Mouse (Mus musculus) C2C12 (cell line): Measurements from ENCODE around the gene Ift81.

Source experiments
- CEBPB ChIP-seq: IDR thresholded peaks from one replicate; pipeline ENCODE4 v1.6.1; 2011; ENCODE audit warnings: low read depth, mild to moderate bottlenecking, control low read depth, moderate library complexity
- CTCF ChIP-seq: IDR thresholded peaks from one replicate; pipeline ENCODE4 v1.5.1; 2011; ENCODE audit not compliant: control insufficient read depth, insufficient read depth, insufficient read length
- MAX ChIP-seq: IDR thresholded peaks from one replicate; pipeline ENCODE4 v1.6.1; 2011; ENCODE audit warnings: mild to moderate bottlenecking, control low read depth
- MYOD1 ChIP-seq: IDR thresholded peaks from one replicate; pipeline ENCODE4 v1.6.1; 2011; ENCODE audit warnings: low read depth; ENCODE audit not compliant: control insufficient read depth, insufficient read length
- USF1 ChIP-seq: IDR thresholded peaks from one replicate; pipeline ENCODE4 v1.6.1; 2011; ENCODE audit warnings: low read depth, mild to moderate bottlenecking, control low read depth, moderate library complexity

DNA sequence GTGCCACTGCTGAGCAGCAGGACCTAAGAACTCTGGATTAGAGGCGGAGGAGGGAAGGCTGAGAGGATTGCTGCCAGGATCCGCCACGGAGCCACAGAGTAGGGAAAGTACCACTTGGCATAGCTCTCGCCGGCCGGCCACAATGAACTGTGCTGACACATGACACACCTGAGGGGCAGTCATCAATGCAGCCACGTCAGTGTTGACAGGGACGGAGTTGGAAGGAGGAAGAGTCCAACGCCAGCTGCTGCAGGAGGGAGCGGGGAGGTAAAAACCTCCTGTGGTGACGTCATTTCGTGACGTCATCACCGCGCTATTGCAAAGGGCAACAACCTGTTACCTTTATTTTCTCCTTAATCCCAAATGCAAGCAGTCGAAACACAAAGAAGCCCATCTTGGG, 22.6 kb upstream of the Ift81 start:
- no peak for TF ChIP-seq CTCF
- TF ChIP-seq CEBPB: no peak
- no peak for TF ChIP-seq MAX
- TF ChIP-seq MYOD1: peak; percentile 45
- no peak for TF ChIP-seq USF1
